Mouse (Mus musculus): ENCODE measurements around the gene Trp53.

Gene Trp53

DNA sequence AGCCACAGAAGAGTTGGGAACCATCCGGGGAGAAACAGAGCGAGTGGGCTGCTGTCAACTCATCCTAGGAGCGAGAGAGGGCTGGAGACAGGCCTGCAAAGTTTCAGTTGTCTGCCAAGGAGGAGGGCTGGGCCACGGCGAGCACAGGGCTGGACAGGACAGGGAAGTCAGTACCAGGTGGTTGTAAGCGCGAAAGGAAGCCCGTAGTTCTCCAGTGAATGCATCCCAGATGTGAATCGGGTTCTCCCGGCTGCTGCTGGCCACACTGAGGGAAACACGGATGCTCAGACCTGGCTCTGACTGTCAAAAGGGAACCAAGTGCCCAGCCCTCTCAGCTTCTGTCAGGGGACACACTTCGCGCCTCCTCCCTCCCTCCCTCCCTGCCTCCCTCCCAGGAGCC lies 16.8 kb upstream of the Trp53 start:
- DNase-seq, result no peak

DNA sequence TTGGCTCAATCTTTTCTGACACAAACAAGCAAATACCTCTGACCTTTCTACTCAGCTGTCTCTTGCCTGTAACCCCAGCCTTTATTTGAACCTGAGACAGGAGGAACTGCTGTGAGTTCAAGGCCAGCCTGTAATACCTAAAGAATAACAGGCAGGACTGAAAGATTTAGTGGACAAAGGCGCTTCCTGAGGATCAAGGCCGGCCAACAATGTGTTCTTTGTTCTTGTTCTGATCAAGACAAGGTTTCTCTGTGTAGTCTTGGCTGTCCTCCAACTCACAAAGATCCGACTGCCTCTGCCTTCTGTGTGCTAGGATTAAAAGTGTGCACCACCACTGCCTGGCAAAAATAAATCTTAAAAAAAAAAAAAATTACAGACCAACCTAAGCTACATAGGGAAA lies 15.8 kb upstream of the Trp53 start:
- no peak for DNase-seq

DNA sequence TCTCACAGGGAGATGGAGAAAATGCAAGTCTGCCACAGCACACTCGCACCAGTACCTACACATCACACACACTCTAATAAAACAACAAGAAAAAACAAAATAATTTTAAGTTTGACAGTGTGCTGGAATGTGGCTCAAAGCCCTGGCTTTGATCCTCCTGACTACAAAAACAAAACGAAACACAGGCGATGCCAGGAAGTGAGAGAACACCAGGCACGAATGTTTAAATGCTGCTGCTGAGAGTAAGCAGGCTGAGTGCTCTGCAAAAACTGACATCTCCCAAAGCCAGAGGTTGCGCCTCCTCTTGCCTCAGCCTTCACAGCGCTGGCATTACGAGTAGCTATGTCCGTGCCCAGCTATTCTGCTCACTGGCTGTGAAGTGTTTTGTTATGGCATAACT lies 15.0 kb upstream of the Trp53 start:
- DNase-seq, result no peak

DNA sequence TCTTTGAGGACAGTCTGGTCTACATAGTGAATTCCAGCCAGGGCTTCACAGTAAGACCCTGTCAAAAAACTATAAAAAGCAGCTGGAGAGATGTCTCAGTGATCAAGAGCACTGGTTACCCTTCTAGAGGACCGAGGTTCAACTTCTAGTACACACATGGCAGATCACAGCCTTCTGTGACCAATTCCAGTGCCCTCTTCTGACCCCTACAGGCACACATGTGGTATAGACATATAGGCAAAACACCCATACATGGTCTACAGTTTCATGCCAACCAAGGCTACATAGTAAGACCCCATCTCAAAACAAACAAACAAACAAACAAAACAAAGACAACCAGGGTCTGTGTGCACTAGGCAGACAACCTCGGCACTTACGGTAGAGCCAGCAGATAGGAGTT lies 4.9 kb upstream of the Trp53 start:
- no peak for DNase-seq

DNA sequence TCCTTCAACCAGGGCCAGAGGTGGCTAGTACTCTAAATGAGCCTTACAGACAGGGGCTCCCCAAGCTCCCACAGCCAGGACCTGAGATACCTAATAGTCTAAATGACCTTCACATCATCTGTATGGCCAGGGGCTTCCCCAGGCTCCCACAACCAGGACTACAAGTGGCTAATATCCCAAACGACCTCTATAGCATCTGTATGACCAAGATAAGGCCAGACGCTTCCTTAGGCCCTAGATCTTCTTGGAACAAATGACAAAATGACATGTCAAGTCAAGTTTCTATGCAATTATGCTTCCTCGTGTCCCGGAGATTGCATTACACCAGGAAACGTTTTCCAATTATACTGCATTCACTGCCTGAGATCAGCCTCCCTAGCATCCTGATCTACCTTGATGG lies 3.9 kb upstream of the Trp53 start:
- DNase-seq, result no peak

DNA sequence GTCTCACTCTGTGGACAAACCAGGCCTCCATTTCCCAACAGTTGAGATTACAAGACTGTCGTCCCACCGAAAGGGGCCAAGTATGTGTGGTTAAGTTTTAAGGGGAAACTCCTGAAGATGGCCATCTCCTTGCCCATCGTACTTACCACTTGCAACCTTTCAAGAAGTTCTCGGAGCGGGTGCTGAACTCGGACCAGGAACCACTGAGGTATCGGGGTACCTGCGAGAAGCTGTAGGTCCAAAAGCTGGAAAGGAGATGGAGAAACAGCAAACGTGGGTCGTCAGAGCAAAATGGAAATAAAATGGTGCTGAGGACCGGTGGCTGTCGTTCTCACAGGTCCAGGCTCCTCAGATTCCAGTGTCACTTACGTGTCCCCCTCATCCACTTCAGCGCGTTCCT lies 1.9 kb upstream of the Trp53 start:
- DNase-seq, result no peak

DNA sequence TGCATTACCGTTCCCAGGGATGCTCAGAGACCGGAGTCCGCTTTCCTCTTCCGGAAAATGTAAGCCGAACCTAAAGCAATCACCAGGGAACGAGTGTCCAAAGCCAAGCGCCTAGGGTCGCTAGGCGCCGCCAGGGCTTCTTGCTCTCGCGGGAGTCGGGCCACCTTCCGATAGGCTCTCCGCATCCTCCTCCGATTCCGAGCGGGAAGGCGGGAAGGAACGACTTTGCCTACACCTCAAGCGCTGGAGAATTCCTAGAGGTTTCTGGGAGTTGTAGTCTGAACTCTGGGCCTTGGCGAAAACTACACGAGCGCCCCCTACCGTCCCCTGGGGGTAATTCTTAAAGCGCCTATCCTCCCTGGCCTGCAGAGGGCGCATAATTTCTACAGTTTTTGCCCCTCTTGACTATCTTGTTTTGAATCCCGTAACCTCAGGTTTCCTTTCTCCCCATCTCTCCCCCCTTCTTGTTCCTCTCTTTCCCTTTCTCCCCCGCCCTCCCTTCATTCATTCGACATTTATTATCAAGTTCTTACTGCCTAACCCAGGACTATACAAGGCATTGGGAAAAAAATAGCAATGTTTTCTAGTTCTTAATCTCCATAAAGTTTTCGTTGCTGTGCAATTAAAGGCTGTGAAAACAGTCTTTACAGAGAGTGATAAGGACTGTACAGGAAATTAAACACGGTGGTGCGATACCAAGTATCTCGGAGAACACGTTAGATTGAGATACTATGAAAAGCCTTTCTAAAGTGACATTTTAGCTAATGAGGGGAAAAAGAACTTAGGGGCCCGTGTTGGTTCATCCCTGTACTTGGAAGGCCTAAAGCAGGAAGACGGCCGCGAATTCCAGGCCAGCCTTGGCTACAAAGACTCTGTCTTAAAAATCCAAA lies 786 bp upstream of the Trp53 start:
- DNase-seq, result peak; percentile 97

DNA sequence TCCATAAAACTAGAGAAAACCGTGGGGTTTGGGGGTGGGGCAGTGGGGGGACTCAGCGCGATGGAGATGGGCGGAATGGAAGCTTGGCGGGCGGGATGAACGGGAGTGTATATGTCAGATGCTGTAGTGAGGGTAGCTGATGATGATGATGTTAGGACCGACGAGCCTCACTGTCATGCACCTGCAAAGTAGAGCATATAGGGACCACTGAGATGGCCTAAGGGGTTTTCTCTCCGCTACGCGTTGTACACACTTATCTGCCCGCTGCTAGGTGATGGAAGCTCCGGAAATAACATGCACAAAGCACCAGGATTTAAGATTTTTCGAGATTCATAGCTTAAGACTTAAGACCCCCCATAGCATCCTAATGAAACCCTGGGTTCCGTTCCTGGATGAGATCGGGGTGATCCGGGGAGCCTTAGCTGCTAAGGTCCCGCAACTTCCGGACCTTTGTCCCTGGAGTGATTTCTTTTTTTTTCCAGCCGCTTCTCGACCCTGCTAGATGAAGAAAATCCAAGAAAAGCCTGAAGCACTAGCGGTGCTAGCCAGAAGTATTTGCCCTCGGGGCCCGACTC lies 500 bp downstream of the Trp53 start:
- DNase-seq, result no peak

DNA sequence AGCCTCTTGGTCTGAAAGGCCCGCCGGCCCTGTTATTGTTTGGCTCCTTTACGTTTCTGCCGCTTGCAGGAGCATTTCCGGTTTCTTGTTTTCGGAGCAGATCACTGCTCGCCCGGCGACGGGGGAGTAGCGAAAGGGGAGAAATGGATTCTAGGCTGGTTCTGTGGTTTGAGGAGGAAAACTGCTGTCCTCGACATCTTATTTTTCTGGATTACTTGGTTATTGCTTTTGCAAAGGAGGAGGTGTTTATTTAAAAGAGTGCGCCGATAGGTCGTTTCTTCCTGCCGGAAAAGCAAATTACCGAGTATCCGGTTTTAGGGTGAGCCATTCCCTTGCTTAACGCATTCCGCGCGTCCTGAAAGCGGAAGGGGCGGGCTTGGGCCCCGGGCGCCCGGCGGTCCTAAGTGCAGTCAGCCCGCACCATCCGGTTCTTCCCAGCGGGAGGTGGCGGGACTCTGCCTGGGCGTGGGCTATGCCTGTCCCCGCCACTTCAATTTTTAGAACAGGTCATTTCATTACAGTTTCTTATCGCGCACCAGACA lies 1.1 kb downstream of the Trp53 start:
- peak; percentile 95 for DNase-seq

DNA sequence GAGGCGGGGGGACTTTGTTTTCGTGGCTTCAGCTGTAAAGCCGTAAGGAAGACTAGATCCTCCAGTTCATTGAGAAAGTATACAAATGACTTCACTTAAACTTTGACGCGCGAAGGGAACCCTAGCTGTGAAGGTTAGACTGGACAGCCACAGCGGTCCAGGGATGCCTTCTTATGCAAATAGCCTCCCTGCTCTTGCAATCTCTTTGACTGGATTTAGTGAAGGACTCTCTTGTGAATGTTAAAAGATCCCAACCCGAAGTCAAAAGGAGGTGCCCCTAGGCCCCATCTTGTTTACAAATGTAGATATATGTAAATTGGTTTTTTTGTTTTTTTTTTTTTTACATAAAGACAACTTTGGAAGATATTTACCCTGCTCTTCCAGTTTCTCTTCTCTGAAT lies 1.7 kb downstream of the Trp53 start:
- no peak for DNase-seq

DNA sequence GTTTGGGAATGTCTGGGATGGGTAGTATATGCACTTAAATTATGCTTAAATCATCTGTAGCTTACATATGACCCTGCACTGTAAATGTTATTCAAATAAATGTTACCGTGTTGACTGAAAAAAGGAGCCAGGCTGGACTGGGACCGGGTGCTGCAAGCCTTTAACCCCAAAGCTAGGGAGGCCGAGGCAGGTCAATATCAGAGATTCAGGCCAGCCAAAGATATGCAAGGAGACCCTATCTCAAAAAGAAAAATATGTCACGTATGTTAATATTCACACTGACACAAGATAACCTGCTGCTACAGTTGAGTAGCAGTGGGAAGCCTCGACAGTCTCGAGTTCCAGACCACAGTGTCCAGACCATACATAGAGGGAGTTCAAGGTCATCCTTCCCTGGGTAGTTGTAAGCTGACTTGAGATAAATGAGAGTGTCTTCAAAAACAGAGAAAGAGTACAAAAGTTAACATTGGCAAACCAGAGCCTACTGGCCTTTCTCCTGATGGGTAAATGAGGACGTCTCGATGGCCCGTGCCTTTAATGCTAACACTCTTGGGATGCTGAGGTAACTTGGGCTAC lies 2.2 kb downstream of the Trp53 start:
- DNase-seq, result no peak

DNA sequence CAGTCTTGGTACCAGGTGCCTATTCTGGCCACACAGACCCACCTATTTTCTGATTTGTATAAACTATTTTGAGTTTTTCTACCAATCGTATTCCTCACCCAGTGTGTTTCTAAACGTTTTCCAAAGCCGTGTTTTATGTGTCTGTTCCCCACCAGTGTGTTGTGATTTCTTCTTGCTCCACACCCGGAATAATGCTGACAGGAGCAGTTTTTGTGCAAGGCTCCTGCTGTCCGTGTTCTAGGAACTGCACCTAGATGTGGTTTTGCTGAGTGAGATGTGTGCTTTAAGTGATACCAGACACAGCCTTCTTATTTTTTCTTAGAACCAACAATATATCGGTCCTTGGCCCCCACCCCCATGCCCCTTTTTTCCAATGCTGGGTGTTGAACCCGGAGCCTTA lies 3.8 kb downstream of the Trp53 start:
- no peak for DNase-seq

DNA sequence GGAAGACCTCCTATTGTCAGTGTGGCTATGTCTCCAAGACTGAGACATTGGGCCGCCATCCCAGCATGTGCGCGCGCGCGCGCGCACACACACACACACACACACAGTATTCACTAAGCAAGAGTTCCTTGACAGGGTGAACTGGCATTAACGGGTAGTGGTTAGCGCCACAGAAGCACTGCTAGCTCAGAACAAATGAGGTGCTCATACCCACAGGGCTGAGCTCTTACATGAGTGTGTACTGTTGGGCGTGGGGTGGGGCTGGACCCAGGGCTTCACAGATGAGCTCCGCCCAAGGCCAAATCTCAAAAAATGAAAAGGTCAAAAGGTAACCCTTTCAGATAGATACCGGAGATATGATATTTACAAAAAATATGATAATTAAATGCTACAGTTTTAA lies 4.8 kb downstream of the Trp53 start:
- no peak for DNase-seq

DNA sequence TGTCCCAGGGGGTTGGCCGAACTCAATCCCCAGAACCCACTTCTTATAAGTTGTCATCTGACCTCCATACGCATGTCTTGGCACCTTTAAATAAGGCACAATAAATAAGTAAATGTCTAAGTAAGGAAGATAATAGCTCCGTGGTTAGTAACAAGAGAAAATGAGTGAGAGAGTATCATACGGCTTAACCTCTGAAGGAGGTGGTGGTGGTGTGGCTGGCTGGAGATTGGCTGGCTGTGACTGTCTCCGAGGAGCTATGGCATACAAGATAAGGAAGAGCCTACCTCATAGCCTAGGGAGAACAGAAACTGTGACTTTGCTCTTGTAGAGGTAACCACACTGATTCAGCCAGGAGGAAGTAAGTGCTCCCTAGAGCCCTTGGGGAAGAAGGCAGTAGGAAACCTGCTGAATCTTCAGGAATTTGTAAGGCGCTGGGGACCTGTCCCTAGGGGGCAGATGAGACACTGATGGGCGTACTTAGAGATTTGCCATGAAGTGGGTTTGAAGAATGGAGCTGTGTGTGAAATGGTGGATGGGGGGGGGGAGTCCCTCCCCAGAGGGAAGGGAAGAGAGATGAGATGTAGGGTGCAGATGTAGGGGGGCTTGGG lies 5.7 kb downstream of the Trp53 start:
- DNase-seq, result no peak

DNA sequence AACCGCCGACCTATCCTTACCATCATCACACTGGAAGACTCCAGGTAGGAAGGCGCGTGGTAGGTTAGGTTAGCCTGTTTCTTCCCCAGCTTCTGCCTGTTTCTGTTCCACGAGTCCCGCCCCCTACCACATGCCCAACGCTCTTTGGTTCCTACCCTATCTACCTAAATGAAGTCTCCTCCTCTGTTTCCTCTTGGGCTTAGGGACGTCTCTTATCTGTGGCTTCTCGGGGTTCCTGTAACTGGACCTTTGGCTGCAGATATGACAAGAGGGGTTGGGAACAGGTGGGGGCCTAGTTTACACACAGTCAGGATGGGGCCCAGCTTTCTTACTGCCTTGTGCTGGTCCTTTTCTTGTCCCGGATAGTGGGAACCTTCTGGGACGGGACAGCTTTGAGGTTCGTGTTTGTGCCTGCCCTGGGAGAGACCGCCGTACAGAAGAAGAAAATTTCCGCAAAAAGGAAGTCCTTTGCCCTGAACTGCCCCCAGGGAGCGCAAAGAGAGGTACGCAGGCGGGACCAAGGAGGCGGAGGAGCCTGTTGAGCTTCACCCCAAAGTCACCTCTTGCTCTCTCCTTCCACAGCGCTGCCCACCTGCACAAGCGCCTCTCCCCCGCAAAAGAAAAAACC lies 9.2 kb downstream of the Trp53 start:
- no peak for DNase-seq

DNA sequence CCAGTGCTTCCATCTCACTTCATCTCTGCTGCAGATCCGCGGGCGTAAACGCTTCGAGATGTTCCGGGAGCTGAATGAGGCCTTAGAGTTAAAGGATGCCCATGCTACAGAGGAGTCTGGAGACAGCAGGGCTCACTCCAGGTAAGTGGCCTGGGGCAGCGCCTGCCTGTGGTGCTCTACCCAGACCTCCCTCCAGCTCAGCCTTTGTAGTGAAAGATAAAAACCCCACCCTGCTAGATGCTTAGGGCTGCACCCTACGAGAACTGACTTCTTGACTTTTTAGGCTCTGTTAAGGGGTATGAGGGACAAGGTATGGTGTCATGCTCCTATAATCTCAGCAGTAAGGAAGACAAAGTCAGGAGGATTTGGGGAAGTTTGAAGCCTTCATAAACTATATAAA lies 10.5 kb downstream of the Trp53 start:
- DNase-seq, result no peak

DNA sequence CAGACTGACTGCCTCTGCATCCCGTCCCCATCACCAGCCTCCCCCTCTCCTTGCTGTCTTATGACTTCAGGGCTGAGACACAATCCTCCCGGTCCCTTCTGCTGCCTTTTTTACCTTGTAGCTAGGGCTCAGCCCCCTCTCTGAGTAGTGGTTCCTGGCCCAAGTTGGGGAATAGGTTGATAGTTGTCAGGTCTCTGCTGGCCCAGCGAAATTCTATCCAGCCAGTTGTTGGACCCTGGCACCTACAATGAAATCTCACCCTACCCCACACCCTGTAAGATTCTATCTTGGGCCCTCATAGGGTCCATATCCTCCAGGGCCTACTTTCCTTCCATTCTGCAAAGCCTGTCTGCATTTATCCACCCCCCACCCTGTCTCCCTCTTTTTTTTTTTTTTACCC lies 11.3 kb downstream of the Trp53 start:
- DNase-seq, result no peak

DNA sequence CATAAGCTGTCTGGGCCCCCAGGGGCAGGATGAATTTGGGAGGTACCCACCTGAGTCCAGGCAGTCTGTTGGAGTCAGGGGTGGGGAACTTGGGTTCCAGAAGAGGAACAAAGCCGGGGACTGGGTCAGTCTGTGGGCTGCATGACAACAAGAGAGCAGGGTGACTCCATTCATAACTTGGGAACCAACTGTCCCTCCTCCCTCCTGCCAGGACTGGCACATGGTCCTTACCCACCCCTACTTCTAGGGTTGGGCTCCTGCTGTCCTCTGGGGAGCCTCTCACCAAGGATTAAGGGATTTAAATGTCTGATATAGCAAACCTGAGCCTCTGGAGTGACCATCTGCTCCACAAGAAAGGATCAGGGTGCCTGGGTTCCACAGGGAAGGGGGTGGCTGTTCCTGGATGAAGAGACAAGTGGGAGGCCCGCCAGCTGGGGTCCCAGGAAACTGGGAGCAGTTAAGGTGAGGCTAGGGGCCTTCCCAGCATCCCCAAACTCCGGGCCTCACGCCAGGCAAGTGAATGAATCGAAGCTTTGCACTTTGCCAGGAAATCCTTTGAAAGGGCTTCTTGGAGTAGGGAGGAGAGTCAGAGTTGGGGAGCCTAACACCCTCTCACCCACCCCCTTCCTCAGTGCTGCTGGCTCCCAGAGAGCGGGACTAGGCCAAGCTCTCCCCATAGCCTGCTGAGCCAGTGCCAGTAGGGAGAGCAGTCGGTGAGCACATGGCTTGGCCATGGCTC lies 11.9 kb downstream of the Trp53 start:
- peak; percentile 69 for DNase-seq

DNA sequence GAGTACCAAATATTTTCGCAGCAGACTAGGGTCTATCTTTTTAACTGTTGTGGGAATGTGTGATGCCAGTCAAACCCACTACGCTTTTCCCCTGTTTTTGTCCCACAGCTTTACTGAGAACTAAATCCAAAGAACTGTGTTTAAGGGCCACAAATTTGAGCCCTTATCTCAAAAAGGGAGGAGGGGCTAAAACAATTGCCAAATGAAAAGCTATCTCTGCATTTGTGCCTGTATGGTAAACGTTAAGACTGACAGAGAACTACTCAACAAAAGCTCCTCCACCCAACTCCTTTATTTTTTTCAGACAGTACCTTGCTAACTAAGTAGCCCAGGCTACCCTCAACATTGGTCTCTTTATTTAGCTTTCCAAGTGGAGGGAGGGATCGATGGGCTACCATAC lies 12.6 kb downstream of the Trp53 start:
- DNase-seq, result no peak

DNA sequence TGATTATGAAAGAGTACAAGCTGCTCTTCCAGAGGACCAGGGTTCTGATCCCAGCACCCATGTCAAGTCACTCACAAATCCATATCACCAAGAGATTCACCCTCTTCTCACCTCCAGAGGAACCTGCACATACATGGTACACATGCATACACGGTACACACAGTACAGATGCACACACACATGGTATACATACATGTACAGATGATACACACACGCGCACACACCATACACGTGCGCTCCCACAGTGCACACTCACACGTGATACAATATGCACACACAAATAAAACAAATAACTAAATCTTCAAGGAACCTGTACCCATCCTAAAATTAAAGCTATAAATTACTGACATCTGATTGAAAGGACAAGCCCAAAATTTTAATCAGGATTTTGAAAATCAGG lies 14.7 kb downstream of the Trp53 start:
- DNase-seq, result no peak

DNA sequence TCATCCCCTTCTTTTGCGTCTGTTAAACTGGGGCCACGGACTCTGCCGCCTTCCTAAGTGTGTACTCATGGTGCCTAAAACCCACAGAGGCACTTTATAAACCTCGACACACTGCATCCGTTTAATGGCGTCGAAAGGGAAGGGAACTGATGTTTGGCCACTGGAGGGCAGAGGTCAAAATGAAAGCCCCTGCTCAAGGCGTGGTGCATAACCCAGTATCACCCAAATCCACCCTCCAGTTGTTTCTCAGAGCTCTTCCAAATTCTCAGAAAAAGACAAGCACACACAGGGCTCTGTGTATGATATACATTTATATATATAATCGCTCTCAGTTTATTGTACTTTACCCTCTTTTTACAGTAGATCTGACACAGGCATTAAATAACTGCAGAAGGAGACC lies 19.3 kb downstream of the Trp53 start:
- no peak for DNase-seq

DNA sequence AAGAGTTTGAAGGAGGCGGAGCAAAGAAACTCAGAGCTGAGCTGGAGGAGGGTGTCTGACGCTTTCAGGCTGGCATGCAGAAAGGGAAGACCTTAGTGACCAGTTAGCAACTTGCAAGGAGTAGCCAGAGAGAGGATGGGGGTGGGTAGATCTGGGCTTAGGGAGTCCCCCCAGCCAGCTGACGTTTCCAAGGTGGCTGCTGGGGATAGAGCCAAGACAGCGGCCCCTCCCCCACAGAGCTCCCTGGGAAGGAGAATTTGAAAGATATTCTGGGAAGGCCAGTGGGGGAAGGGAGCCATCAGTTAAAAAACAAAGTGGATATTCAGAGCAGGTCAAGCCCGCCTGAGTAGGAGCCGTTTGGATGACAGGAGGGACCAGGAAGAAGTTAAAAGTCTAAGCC lies 19.9 kb downstream of the Trp53 start:
- DNase-seq, result peak; percentile 72

DNA sequence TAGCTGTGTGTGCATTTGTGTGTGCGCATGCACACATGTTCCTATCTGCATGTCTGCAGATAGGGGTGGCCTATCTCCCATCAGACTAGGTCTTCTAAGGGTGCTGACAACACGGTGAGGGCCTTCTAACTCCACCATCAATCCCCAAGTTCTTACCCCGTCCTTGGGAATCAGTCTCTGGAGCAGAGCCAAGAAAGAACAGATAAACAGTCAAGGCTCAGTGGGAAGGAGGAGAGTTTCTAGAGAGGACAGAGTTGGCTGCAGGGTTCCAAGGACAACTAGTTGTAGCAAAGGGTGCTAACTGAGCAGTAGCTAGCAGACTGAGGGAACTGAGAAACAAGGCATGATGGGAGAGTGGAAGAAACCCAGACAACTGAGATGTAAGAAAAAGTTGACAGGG lies 21.6 kb downstream of the Trp53 start:
- no peak for DNase-seq

All from right cerebral cortex, adult 18-20 months (tissue).